Mouse (Mus musculus): ENCODE results near the gene Slc1a1. TPM values are rescaled to one million over a fixed set of nuclear protein-coding genes. Genes with fewer than 3 reads are reported as not detected.
A peak's percentile ranks its signal among the peaks of the same experiment; 100 is the strongest.

Gene Slc1a1
- polyA plus RNA-seq (2015; fragmentation: Nextera tagmentation; extraction: Ambion mirVana), result 20.5 and 22.8 TPM in 2 replicates

- no peaks in the 10 kb centered on the region for H3K36me3 ChIP-seq (ENCODE audit: insufficient read depth, low read length)
- peak within 1 kb of the TSS; percentile 52 for H3K9ac ChIP-seq (ENCODE audit: low read depth, low read length)
- H3K4me1 ChIP-seq (replicated peaks; ENCODE audit: insufficient read depth, low read length), result 0 out of 2 replicates have a peak, but pooled peaks cover 6% of the 10 kb centered on the region
- WGBS, result under 1% methylated on average over 65 of the region's 68 CpGs
- TF ChIP-seq CTCF (IDR thresholded peaks at IDR 0.05; ENCODE audit: low read depth), result no peak
- H3K27ac ChIP-seq, result peak within 1 kb of the TSS; percentile 57
- no peaks in the 10 kb centered on the region for H3K27me3 ChIP-seq (ENCODE audit: insufficient read depth, low read length)
- peak; percentile 57 for ATAC-seq (replicated peaks; ENCODE audit: low FRiP score, low read depth)
- peak; percentile 30 for DNase-seq (ENCODE audit: low spot score)
- peak within 1 kb of the TSS; percentile 96 for H3K4me2 ChIP-seq (ENCODE audit: low read length)
- peak within 1 kb of the TSS; percentile 50 for H3K4me3 ChIP-seq (replicated peaks; ENCODE audit: low read depth, low read length)
- no peaks in the 10 kb centered on the region for H3K9me3 ChIP-seq (replicated peaks; ENCODE audit: low read length)
These were observed at the start of gene Slc1a1 for GRCm38 (mm10) chr19:28834798-28835499. Gene Slc1a1, plus strand, starts transcription at chr19:28835049.

GRCm38 (mm10) chr19:28790196-28790595 lies 44.7 kb upstream of the Slc1a1 start:
- no peaks in the 10 kb centered on the region for H3K27me3 ChIP-seq (ENCODE audit: insufficient read depth, low read length)
- ATAC-seq (replicated peaks; ENCODE audit: low FRiP score, low read depth) (no peak), DNase-seq (ENCODE audit: low spot score) (no peak)
- H3K36me3 ChIP-seq (ENCODE audit: insufficient read depth, low read length), result no peaks in the 10 kb centered on the region
- no peak overlapping the region for H3K4me3 ChIP-seq (replicated peaks; ENCODE audit: low read depth, low read length)
- H3K9me3 ChIP-seq (replicated peaks; ENCODE audit: low read length), result no peaks in the 10 kb centered on the region
- no peak overlapping the region for H3K4me2 ChIP-seq (ENCODE audit: low read length)
- WGBS, result 54% methylated on average over 1 of the region's 1 CpGs
- no peak overlapping the region for H3K27ac ChIP-seq
- TF ChIP-seq CTCF (IDR thresholded peaks at IDR 0.05; ENCODE audit: low read depth), result no peak
- H3K9ac ChIP-seq (ENCODE audit: low read depth, low read length), result no peak overlapping the region
- no peaks in the 10 kb centered on the region for H3K4me1 ChIP-seq (replicated peaks; ENCODE audit: insufficient read depth, low read length)

- TF ChIP-seq CTCF (IDR thresholded peaks at IDR 0.05; ENCODE audit: low read depth), result no peak
- no peak overlapping the region for H3K9ac ChIP-seq (ENCODE audit: low read depth, low read length)
- no peaks in the 10 kb centered on the region for H3K36me3 ChIP-seq (ENCODE audit: insufficient read depth, low read length)
- H3K9me3 ChIP-seq (replicated peaks; ENCODE audit: low read length), result no peaks in the 10 kb centered on the region
- 72% methylated on average over 2 of the region's 2 CpGs for WGBS
- H3K4me3 ChIP-seq (replicated peaks; ENCODE audit: low read depth, low read length), result no peak overlapping the region
- no peak overlapping the region for H3K27ac ChIP-seq
- no peak for DNase-seq (ENCODE audit: low spot score)
- no peak for ATAC-seq (replicated peaks; ENCODE audit: low FRiP score, low read depth)
- H3K27me3 ChIP-seq (ENCODE audit: insufficient read depth, low read length), result no peaks in the 10 kb centered on the region
- no peak overlapping the region for H3K4me2 ChIP-seq (ENCODE audit: low read length)
- no peaks in the 10 kb centered on the region for H3K4me1 ChIP-seq (replicated peaks; ENCODE audit: insufficient read depth, low read length)
These were observed 41.5 kb upstream of the Slc1a1 start for GRCm38 (mm10) chr19:28793307-28793706.

GRCm38 (mm10) chr19:28796146-28796848 lies 38.6 kb upstream of the Slc1a1 start:
- Histone ChIP-seq H3K27ac (no peak overlapping the region), H3K4me3 (replicated peaks; ENCODE audit: low read depth, low read length) (no peak overlapping the region), H3K36me3 (ENCODE audit: insufficient read depth, low read length) (no peaks in the 10 kb centered on the region), H3K4me1 (replicated peaks; ENCODE audit: insufficient read depth, low read length) (no peaks in the 10 kb centered on the region), H3K4me2 (ENCODE audit: low read length) (no peak overlapping the region), H3K9ac (ENCODE audit: low read depth, low read length) (no peak overlapping the region), H3K27me3 (ENCODE audit: insufficient read depth, low read length) (0 out of 2 replicates have a peak, but pooled peaks cover 2% of the 10 kb centered on the region), H3K9me3 (replicated peaks; ENCODE audit: low read length) (no peaks in the 10 kb centered on the region)
- WGBS, result 71% methylated on average over 5 of the region's 5 CpGs
- DNase-seq (ENCODE audit: low spot score) (no peak), ATAC-seq (replicated peaks; ENCODE audit: low FRiP score, low read depth) (no peak)
- no peak for TF ChIP-seq CTCF (IDR thresholded peaks at IDR 0.05; ENCODE audit: low read depth)

- no peak overlapping the region for H3K27ac ChIP-seq
- no peak overlapping the region for H3K4me3 ChIP-seq (replicated peaks; ENCODE audit: low read depth, low read length)
- no peaks in the 10 kb centered on the region for H3K9me3 ChIP-seq (replicated peaks; ENCODE audit: low read length)
- DNase-seq (ENCODE audit: low spot score), result no peak
- no peak for TF ChIP-seq CTCF (IDR thresholded peaks at IDR 0.05; ENCODE audit: low read depth)
- H3K36me3 ChIP-seq (ENCODE audit: insufficient read depth, low read length), result no peaks in the 10 kb centered on the region
- no peak for ATAC-seq (replicated peaks; ENCODE audit: low FRiP score, low read depth)
- no peak overlapping the region for H3K9ac ChIP-seq (ENCODE audit: low read depth, low read length)
- H3K4me1 ChIP-seq (replicated peaks; ENCODE audit: insufficient read depth, low read length), result no peaks in the 10 kb centered on the region
- H3K27me3 ChIP-seq (ENCODE audit: insufficient read depth, low read length), result 0 out of 2 replicates have a peak, but pooled peaks cover 2% of the 10 kb centered on the region
- no peak overlapping the region for H3K4me2 ChIP-seq (ENCODE audit: low read length)
- 77% methylated on average over 1 of the region's 1 CpGs for WGBS
These were observed 37.9 kb upstream of the Slc1a1 start for GRCm38 (mm10) chr19:28796966-28797365.

- WGBS, result 94% methylated on average over 6 of the region's 6 CpGs
- Histone ChIP-seq H3K36me3 (ENCODE audit: insufficient read depth, low read length) (no peaks in the 10 kb centered on the region), H3K4me2 (ENCODE audit: low read length) (no peak overlapping the region), H3K9ac (ENCODE audit: low read depth, low read length) (no peak overlapping the region), H3K27me3 (ENCODE audit: insufficient read depth, low read length) (0 out of 2 replicates have a peak, but pooled peaks cover 2% of the 10 kb centered on the region), H3K9me3 (replicated peaks; ENCODE audit: low read length) (no peaks in the 10 kb centered on the region), H3K4me3 (replicated peaks; ENCODE audit: low read depth, low read length) (no peak overlapping the region), H3K27ac (no peak overlapping the region), H3K4me1 (replicated peaks; ENCODE audit: insufficient read depth, low read length) (no peaks in the 10 kb centered on the region)
- no peak for TF ChIP-seq CTCF (IDR thresholded peaks at IDR 0.05; ENCODE audit: low read depth)
- DNase-seq (ENCODE audit: low spot score) (no peak), ATAC-seq (replicated peaks; ENCODE audit: low FRiP score, low read depth) (no peak)
These were observed 37.2 kb upstream of the Slc1a1 start for GRCm38 (mm10) chr19:28797611-28798010.

All from kidney, postnatal 0 days (tissue).